In the genomic region with DNA sequence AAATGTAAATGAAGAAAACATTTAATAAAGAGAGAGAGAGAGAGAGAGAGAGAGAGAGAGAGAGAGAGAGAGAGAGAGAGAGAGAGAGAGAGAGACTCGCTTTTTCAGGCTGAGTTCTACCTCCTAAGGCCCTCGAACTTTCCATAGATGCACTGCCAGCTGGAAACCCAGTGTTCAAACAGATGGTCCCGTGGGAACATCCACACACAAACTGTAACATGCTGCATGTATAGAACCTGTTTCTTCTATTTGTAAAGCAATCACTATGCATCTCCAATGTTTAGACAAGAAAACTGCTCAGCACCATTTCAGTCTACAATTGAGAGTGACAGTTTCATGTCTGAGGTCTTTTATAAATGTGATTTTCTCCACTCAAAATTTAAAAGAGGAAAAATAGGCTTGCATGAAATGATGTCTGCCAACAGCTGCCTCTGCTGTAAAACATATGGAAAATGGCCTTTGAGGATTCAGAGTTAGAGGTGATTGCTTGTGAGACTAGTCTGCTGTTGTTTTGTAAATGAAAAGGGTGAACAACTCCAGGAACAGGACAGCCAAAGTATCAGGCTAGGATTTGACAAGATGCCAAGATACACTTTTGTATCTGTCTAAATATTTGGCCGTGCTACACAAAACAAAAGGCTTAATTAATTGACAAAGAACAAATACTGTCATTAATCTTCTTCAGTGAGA, we compare ENCODE assay signal across 26 mouse cellular contexts.
DNase-seq lines count a peak whose midpoint lies in the region; ATAC-seq and TF ChIP-seq lines count a peak whose summit lies in the region.
"Had no signal": no experiment of that assay in that cellular context is flagged by ENCODE, and none has a peak within 500 bp of the region (broad histone marks: within the 10 kb centered on the region; RNA-seq: fewer than 3 reads in every experiment).

No protein-coding gene starts in this region.

- 61% methylated on average over 4 of the region's 4 CpGs for WGBS in embryonic facial prominence, embryonic 14.5 days
- 78% methylated on average over 4 of the region's 4 CpGs for WGBS in embryonic facial prominence, embryonic 10.5 days
- 54% methylated on average over 4 of the region's 4 CpGs for WGBS in heart, adult 2 months

- H3K4me3 ChIP-seq in embryonic facial prominence, embryonic 14.5 days (ENCODE audit: low read depth, low read length), result no peak overlapping the region
- H3K4me3 ChIP-seq in embryonic facial prominence, embryonic 10.5 days, result no peak overlapping the region
- H3K4me3 ChIP-seq in heart, adult 2 months, result no peak overlapping the region
- H3K4me3 ChIP-seq: hindbrain, embryonic 10.5 days; limb, embryonic 13.5 days; liver, embryonic 15.5 days; midbrain, embryonic 13.5 days; neural tube, embryonic 13.5 days had no signal

- H3K9me3 ChIP-seq in embryonic facial prominence, embryonic 14.5 days (ENCODE audit: control insufficient read depth, low read length), result no peaks in the 10 kb centered on the region
- H3K9me3 ChIP-seq in embryonic facial prominence, embryonic 10.5 days, result no peaks in the 10 kb centered on the region
- H3K9me3 ChIP-seq: hindbrain, embryonic 10.5 days; limb, embryonic 13.5 days; liver, embryonic 15.5 days; midbrain, embryonic 13.5 days; neural tube, embryonic 13.5 days had no signal

- no peak for TF ChIP-seq EP300 in heart, adult 2 months (IDR thresholded peaks at IDR 0.05; ENCODE audit: insufficient read depth, low read depth, low read length)

- H3K79me2 ChIP-seq in heart, adult 2 months (replicated peaks; ENCODE audit: control insufficient read depth, insufficient read depth, low read length), result no peaks in the 10 kb centered on the region

- no peak overlapping the region for H3K4me2 ChIP-seq in embryonic facial prominence, embryonic 14.5 days (ENCODE audit: low read depth, low read length)
- H3K4me2 ChIP-seq: limb, embryonic 13.5 days; liver, embryonic 15.5 days; midbrain, embryonic 13.5 days; neural tube, embryonic 13.5 days had no signal

- no peak overlapping the region for H3K27ac ChIP-seq in embryonic facial prominence, embryonic 14.5 days (replicated peaks; ENCODE audit: low read depth, low read length)
- H3K27ac ChIP-seq in embryonic facial prominence, embryonic 10.5 days (replicated peaks), result no peak overlapping the region
- no peak overlapping the region for H3K27ac ChIP-seq in heart, adult 2 months
- H3K27ac ChIP-seq: hindbrain, embryonic 10.5 days; hindbrain, postnatal 0 days; limb, embryonic 13.5 days; liver, embryonic 15.5 days; midbrain, embryonic 13.5 days; neural tube, embryonic 13.5 days had no signal

- intact Hi-C loops in heart, adult 2 months (cut with DNase I), result no loop called here

- ATAC-seq in embryonic facial prominence, embryonic 14.5 days (ENCODE audit: low read depth), result no peak
- ATAC-seq: activated CD4-positive, CD25-positive, alpha-beta regulatory T cell, adult 4 months; CD4-positive, CD25-positive, alpha-beta regulatory T cell, adult 4 months; hindbrain, postnatal 0 days; intestine, postnatal 0 days; lung, postnatal 0 days; midbrain, embryonic 13.5 days had no signal

- no peaks in the 10 kb centered on the region for H3K4me1 ChIP-seq in embryonic facial prominence, embryonic 14.5 days (ENCODE audit: control insufficient read depth, insufficient read depth, low read length)
- no peaks in the 10 kb centered on the region for H3K4me1 ChIP-seq in embryonic facial prominence, embryonic 10.5 days
- H3K4me1 ChIP-seq in heart, adult 2 months (ENCODE audit: control insufficient read depth, insufficient read depth, low read length), result no peaks in the 10 kb centered on the region; the same call in 1 of the 2 replicates
- H3K4me1 ChIP-seq: hindbrain, embryonic 10.5 days; limb, embryonic 13.5 days; liver, embryonic 15.5 days; midbrain, embryonic 13.5 days; neural tube, embryonic 13.5 days had no signal

- TF ChIP-seq POLR2A in heart, adult 2 months (IDR thresholded peaks at IDR 0.05; ENCODE audit: insufficient read depth, low read depth, low read length), result no peak

- H3K27me3 ChIP-seq in embryonic facial prominence, embryonic 14.5 days (replicated peaks; ENCODE audit: control insufficient read depth, insufficient read depth, low read length), result no peaks in the 10 kb centered on the region
- no peaks in the 10 kb centered on the region for H3K27me3 ChIP-seq in embryonic facial prominence, embryonic 10.5 days (replicated peaks; ENCODE audit: low read depth, poor library complexity, severe bottlenecking)
- H3K27me3 ChIP-seq in heart, adult 2 months (ENCODE audit: control insufficient read depth, insufficient read depth, low read length), result no peaks in the 10 kb centered on the region
- H3K27me3 ChIP-seq: limb, embryonic 13.5 days; liver, embryonic 15.5 days; midbrain, embryonic 13.5 days; neural tube, embryonic 13.5 days had no signal

- no peaks in the 10 kb centered on the region for H3K36me3 ChIP-seq in embryonic facial prominence, embryonic 14.5 days (ENCODE audit: control insufficient read depth, insufficient read depth, low read length)
- no peaks in the 10 kb centered on the region for H3K36me3 ChIP-seq in embryonic facial prominence, embryonic 10.5 days (replicated peaks)
- no peaks in the 10 kb centered on the region for H3K36me3 ChIP-seq in heart, adult 2 months (ENCODE audit: control insufficient read depth, insufficient read depth, low read length)
- H3K36me3 ChIP-seq: hindbrain, embryonic 10.5 days; limb, embryonic 13.5 days; liver, embryonic 15.5 days; midbrain, embryonic 13.5 days; neural tube, embryonic 13.5 days had no signal

- DNase-seq in embryonic facial prominence, embryonic 14.5 days (ENCODE audit: low spot score), result peak; percentile 36
- DNase-seq in embryonic facial prominence, embryonic 10.5 days (ENCODE audit: low spot score), result no peak
- DNase-seq in left cerebral cortex, adult 11 months (ENCODE audit: low spot score), result peak; percentile 6
- DNase-seq in left cerebral cortex, adult 8-10 months (ENCODE audit: low spot score in 2 of 2), result no peak
- peak; percentile 18 for DNase-seq in right cerebral cortex, adult 18-20 months
- DNase-seq in right cerebral cortex, postnatal 36 days (ENCODE audit: low spot score in 2 of 2), result no peak
- DNase-seq in telencephalon, adult 2 months (ENCODE audit: low read depth, low spot score), result peak; percentile 22
- no peak for DNase-seq in heart, adult 2 months
- DNase-seq: adrenal gland, postnatal 14 days; cerebellum, adult 11-12 months; cerebellum, postnatal 14 days; gastrocnemius, postnatal 36 days; layer of hippocampus, postnatal 36 days; spleen, adult 18-20 months; thymus, adult 18-20 months; thymus, postnatal 4 days had no signal

- no peak for TF ChIP-seq CTCF in heart, adult 2 months (IDR thresholded peaks at IDR 0.05)

- no peak overlapping the region for H3K9ac ChIP-seq in embryonic facial prominence, embryonic 14.5 days (ENCODE audit: low read depth, low read length)
- no peak overlapping the region for H3K9ac ChIP-seq in heart, adult 2 months (ENCODE audit: low read depth, low read length)
- H3K9ac ChIP-seq: limb, embryonic 13.5 days; liver, embryonic 15.5 days; midbrain, embryonic 13.5 days; neural tube, embryonic 13.5 days had no signal

Comparison
In these comparisons a context has a peak if more than half of its experiments do, and no peak if none do; other contexts are left out.
1. DNase-seq: peak in embryonic facial prominence, embryonic 14.5 days (single experiment), left cerebral cortex, adult 11 months (single experiment), right cerebral cortex, adult 18-20 months (single experiment) and telencephalon, adult 2 months (single experiment); none in embryonic facial prominence, embryonic 10.5 days (single experiment), left cerebral cortex, adult 8-10 months (0 of 2), right cerebral cortex, postnatal 36 days (0 of 2) and heart, adult 2 months (0 of 2).